Mouse (Mus musculus) spleen, postnatal 36 days (tissue): Measurements from ENCODE around the gene Fam102a.

Source experiments
- DNase-seq, 2 experiments: peaks; one replicate each; pipeline ENCODE4 v3.0.0; 2022; ENCODE audit warnings: low spot score in 2 of 2, mixed read lengths in 1 of 2

The Fam102a gene

DNA sequence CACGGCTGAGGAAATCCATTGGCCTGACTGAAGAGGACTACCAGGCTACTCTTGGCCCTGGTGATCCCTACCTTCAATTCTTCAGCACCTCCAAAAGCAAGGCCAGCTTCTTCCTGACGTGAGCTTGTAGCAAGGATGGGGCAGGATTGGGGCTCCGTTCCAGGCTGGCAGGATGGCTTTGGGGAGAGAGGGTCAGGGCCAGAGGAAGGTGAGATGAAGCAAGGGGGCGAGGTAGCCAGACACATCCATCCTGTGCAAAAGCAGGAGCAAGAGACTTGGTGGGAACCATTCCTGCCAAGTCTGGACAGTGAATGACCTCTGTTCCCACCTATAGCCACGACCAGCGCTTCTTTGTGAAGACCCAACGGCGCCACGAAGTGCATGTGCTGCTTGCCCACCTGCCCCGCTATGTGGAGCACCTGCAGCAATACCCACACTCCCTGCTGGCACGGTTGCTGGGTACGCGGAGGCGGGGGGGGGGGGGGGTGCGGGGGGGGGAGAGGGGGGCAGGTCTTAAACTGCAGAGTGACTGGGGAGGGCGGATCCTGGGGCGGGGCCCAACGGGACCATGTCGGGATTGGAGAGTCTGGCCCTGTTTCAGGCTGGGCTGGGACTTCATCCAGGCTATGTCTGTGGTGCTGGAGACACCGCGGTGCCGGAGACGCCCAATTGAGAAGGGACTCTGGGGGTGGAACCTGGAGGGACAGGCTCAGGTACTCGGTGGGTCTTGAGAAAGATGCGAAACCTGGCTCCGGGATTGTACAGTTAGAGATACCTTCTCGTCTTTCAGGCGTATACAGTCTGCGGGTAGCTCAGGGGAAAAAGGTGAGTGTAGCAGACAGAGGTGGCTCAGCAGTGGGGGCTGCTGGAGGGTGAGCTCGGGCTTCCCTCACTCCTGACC lies 43.3 kb downstream of the Fam102a start:
- no peak for DNase-seq

DNA sequence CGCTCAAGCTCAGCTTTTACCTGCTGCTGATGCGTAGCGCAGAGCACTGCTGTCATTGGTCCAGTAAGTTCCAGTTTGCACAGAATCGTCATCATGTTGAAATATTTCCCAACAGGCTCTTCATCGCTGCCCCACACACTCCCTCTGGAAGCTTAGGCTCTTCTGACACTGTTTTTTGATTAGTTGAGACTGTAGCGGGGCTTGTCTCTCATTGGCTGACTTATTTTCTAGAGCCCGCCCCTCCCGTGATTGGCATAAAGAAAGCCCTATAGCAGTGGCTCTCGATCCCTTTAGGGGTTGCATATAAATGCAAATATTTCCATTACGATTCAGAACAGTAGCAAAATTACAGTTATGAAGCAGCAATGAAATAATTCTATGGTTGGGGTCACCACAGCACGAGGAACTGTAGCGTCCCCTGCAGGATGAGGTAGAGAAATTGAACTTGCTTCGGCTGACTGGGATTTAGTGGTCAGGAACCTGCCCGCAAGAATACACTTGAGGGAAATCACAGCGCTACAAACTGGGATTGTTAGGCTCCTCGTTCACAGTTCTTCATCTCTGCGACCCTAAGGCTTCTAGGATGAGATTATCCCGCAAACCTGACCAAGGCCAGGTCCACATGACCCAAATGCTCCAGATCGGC lies 46.4 kb downstream of the Fam102a start:
- no peak for DNase-seq

DNA sequence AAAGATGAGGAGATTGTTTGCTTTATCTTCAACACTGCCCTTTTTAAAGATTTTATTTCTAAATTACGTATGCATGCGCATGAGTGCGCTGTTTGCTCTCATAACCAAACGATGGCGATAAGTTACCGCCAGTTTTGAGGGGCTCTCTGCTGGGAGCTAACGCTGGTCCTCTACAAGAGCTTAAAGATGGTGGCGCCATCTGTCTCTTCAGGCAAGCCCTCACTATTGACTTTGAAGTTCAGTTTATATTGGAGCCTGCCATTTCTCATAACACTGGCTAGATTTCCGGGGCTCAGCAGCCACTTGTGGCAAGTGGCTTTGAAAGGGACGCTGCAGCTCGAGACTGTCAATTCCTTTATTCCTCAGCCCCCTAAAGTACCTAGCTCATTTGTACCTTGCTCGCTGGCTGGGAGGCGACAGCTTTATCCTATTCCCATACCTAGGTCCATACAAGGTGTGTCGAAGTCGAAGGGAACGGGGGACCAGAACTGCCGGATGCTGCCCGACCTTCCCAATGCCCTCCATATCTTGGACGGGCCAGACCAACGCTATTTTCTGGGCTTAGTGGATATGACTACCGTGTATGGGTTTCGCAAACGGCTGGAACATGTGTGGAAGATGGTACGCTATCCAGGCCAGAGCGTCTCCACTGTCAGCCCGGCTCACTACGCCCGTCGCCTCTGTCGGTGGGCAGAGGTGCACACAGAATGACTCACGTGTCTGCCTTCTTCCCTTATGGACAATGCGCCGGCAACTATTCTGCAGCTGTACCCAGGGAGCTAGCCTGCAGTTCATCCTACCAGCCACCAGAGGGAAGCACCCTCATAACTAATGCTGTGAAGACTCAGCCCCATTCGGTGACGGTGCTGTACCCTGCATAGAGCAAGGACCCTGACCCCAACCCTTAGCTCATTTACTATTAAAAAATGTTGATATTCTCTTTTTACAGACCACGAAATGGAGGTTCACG lies 48.0 kb downstream of the Fam102a start:
- DNase-seq, result peak; percentile 68 to 71

DNA sequence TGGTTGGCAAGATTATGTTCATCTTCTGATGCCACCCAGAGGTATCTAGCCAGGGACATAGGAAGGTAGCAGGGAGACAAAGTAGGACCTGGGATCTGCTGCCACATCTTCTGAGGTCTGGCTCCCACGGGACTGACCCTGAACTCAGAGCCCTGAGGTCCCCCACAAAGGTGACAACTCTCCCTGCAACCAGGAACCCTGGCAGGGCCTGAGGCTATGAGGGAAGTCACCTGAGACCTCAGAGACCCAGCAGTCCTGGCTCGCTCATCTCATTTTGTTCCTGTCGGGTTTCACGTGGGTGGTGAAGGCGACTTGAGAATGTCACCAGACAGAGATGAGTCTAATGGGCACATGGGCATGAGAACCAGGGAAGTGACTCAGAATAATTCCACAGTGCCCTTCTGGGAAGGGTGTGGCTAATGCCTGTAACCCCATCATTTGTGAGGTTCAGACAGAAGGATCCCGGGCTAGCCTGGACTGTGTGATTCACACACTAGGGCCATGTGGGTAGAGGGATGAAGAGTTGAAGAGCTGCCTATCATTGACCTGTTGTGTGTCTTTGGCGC lies 50.1 kb downstream of the Fam102a start:
- DNase-seq, result no peak

DNA sequence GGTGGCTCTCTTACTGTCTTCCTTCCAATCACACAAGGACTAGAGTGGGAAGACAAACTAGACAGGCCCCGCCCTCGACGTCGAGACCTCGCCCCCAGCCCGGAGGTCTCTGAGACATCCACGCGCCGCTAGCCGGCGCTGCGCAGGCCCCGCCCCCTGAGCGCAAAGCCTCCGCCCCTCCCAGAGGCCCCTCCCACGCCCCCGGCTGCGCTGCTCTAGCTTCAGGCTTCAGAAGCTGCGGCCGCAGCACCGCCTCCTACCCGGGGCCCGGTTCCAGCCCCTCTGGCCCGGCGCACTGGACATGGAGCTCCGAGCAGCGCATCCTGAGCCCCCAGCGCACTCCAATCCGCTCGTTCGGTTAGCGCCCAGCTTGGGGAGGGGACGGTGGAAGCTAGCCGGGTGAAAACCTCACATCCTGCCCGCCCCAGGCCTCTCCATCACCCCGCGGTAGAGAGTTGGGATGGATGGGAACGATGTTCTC lies 51.8 kb downstream of the Fam102a start, which contains the start of gene St6galnac4:
St6galnac4 (plus strand) TSS at position 225 of the 481 bp plus-strand sequence.
- DNase-seq, result peak; percentile 88 to 90

DNA sequence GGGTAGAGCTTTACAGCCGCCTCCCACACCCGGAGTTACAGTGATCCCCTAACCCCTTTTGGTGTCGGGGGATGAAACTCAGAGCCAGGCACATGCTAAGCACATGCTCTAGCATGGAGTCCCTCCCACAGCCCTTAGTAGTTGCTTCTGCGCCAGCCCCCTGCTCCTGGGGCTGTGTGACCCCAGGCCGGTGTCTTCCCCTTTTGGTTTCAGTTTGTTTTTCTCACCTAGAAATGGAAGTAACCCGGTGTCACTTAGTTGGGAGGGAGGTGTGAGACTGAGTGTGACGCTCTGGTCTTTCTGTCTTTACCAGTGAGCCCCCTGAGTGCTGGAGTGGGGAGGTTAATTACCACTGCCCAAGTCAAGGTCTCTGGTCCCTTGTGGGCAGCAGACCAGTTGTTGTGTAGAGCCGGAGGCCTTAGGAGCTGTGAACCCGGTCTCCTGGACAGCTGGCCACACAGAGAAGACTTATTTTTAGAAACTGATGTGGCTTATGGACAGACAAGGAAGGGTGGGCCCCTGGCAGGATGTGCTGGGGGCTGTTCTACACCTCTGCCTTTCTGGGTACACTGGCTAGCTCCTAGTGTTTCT lies 52.7 kb downstream of the Fam102a start:
- DNase-seq, result peak; percentile 76

DNA sequence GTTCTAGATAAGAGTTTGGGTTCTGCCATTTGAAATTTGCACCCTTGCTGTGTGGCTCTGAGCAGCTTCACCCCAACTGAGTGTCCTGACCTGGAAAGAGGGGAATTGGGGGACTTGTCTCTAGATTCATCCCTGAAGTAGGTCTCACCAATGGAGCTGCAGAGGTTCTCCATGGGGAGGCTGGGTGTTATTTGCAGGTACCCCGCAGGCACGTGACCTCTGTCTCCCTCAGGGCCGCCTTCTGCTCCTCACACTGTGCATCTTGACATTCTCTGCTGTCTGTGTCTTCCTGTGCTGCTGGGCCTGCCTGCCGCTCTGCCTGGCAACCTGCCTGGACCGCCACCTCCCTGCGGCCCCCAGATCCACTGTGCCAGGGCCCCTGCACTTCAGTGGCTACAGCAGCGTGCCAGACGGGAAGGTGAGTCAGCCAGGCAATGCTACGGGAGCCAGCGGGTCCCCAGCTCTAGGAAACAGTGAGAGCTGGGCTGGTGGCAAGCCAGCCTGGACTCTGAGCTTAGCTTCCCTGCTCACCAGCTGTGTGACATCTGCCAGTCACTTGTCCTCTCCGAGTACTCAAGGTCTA lies 54.2 kb downstream of the Fam102a start:
- no peak for DNase-seq

DNA sequence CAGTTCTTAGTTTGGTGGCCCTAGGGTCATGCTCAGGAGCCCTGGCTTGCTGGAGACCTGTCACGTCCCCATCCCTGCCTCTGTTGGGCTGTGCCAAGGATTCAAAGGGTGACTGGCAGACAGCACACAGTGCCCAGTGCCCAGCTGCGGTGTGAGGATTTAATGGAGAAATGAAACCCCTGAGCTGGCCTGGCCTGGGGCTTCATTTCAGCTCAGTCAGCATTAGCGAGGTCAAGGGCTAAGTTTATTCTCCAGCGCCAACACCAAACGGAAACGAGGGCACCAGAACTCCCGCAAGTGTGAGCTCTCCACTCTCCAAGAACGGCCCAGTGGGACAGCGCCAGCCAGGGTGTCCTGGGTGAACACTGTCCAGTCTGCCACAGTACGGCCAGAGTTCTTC lies 55.1 kb downstream of the Fam102a start:
- no peak for DNase-seq

DNA sequence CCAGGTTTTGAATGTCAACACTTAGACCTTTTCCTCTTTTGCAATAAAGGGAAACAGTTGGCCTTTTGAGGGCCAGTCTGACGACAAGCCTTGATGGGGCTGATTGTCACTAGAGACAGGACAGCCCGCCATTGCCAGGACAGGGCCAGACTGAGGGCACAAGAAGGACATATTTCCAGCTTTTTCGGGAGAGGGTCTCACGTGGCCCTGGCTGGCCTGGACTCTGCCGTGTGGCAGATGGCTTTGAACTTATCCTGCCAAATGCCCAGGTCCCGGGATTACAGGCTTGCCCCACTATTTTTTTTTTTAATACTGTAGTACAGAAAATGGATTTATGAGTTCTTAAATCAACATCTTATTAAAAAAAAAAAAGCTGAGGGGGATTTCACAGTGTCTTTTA lies 56.1 kb downstream of the Fam102a start:
- DNase-seq, result no peak

DNA sequence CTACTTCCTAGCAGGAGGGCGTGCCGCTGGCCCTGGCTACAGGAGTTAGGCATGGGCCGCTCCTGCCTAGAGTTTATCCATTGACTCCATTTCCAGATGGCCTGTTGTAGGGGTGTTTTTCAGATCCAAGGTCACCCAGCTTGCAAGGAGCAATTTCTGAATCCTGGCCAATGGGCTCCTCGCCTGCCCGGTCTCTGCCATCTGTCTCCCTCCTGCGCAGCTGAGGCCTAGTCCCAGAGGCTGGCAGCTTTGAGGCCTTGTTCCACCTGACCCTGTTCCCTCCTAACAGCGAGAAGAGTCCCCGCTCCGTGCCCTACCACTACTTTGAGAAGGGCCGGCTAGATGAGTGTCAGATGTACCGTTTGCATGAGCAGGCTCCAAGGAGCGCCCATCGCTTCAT lies 61.6 kb downstream of the Fam102a start:
- DNase-seq, result no peak

DNA sequence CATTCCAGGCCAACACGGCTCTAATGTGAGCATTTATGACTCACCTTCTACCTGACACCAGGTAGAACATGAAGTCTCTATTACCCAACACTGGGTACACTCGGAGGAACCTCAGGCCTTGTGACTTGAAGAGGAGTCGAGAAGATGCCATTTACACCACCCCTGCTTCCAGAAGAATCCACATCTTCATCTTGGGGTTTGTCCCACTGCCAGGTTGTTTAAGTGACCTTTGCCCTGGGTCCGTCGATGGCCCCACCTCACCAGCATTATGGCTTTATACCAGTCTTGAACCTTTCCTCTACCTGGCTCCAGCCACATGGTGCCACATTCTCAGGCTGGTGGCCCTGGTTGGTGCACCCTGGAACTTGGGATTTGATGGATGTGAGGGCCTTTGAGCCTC lies 62.1 kb downstream of the Fam102a start:
- no peak for DNase-seq

DNA sequence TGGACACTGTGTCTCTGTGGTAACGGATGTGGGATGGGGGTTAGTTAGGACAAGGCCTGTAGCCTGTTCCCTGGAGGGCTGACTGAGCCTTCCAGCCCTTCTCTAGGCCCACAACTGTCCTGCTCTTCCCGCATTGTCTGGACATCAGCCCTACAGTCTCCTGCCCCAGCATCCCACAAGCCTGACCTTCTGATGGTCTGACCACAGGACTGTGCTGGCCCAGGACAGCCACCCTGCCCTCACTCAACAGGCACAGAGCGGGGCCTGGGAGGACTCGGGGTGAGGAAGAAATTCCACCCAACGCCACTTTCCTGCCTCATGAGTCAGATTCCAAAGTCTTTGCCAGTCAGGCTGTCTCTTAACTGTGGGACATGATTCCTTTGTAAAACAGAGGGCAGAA lies 62.6 kb downstream of the Fam102a start:
- no peak for DNase-seq

DNA sequence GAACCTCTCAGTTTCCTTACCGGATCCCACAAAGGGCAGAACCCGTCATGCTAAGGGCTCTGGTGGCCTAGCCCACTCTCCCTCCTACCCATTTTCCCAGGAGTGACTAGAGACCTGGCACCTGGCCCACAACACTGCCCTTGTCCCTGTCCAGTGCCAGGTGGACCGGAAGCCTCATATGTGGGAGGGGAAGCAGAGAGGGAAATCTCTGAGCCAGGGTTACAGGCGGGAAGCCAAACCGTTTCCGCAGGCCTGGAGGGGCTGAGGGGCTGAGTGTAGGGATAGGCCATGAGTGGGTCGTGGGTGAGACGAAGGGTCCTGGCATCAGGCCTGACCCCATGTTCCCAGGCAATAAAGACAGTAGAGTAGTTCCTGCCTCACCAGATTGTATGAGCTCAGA lies 63.4 kb downstream of the Fam102a start:
- no peak for DNase-seq

DNA sequence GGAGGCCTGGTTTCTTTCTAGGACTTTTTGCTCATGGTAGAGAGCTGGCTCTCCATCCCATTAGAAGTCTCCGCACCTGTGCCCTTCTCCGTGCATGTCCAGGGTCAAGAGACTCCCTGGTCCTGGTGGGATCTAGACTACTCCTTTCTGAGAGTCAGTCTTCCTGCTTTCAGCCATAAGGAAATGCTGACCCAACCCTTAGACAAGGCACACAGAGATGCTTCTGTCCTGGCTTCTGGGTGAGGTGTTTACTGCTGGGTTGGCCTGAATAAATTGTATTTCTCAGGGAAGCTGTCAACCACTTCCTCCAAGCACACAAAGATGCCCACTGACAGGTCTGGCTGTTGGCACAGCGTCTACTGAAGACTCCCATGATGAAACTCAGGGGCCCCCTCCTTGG lies 64.3 kb downstream of the Fam102a start, which contains the start of gene St6galnac6:
St6galnac6 (plus strand) TSS at position 301 of the 400 bp plus-strand sequence.
- DNase-seq, result no peak

DNA sequence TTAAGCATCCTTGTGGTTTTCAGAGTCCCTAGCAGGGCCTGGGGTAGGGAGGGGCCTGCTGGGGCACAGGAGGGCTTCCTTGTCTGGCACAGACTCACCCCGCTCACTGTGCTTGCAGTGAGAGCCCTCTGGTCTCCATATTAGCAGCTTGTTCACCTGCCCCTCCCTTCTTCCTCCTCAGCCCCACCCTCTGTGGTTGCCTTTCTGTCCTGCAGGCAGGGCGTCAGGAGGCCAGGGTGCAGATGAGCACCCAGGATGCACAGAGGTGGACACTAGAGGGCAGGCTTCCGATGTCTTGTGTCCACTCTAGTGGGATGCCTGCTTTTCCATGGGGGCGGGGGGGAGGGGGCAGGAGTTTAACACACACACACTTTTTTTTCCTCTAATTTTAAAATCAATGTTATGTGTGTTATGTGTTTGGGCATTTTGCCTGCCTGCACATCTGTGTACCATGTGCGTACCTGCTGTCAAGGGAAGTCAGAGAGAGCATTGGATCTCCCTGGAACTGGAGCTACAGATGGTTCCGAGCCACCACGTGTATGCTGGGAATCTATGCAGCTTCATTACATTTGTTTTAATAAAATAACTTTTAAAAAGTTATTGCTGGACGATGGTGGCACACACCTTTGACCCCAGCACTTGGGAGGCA lies 66.4 kb downstream of the Fam102a start:
- peak; percentile 60 for DNase-seq

DNA sequence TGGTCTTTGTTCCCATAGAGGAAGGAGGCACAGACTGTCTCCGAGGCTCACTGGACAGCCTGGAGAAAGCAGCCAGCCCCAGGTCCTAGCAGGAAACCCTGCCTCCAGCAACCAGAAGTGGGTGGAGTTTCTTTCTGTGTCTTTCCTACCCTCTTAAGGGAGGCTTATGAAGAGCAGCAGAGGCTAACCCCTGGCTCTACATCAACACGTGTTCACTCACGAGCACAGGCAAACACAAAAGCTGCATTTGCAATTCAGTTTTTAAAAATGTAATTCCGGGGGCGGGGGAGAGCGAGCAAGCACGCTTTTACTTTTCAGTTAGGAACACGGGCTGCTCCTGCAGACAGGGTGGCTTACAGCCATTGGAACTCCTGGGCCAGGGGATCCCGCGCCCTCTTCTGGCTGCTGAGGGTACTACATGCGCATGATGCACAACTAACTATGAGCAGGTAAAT lies 67.5 kb downstream of the Fam102a start:
- peak; percentile 71 to 78 for DNase-seq

DNA sequence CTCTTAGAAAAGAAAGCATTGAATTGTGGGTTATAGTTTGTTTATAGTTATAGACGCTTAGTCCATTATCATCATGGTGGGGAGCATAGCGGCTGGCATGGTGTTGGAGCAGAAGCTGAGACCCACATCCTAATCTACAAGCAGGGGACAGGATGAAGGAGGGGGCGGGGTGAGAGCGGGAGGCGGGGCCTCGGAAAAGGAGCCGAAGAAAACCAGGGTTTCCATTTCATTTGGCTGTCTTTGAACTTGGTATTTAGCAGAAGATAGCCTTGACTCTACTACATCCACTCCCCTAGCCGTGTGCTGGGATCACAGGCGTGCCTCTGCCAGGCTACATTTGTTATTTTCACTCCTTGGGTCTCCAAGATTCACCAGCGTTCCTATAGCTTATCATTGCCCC lies 69.5 kb downstream of the Fam102a start:
- no peak for DNase-seq

DNA sequence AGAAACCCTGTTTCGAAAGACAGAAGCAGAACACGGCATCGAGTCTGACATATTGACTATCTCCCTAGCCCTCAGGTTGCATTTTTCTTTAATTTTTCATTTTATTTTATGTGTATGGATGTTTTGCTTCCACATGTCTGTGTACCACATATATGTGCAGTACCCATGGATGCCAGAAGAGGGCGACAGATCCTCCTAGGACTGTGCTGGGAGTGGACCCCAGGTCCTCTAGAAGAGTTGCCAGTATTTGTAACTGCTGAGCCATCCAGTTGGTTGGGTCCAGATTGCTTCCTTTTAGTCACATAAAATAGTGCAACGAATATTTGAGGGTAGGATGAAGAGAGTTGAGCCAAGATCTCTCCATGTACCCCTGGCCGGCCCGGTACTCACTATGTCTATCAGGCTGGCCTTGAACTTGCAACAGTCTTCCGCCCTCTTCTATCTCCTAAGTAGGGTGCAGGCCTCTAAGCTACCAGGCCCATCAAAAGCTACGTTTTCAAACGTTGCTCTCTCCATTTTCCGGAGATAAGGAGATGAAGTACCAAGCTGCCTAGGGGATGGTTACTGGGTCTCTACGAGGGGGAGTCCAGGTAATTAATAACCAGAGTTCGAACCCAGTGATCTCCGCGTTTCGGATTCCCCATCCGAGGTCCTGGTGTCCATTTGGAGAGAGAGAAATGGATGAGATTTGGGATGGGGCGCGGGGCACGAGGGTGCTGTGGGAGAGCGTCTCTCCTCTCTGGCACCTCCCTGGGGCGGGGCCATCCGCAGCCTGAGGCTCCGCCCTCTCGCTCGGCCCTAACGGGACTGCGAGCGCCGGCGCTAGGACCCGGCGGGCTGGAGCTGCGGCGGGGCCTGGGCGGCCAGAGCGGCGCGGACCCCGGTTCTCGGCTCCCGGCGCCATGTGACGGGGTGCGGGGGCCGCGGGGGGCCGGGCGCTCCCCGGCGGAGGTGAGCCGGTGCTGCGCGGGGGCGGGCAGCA lies 71.3 kb downstream of the Fam102a start:
- peak; percentile 83 to 85 for DNase-seq
